Mouse (Mus musculus): ENCODE measurements at regions not wholly inside any gene's neighbourhood (a gene's known extent, or its start where the extent isn't known, plus 50 kb on each side); places are given as distances from the start of the nearest gene placed in this dataset.

- no peak for TF ChIP-seq POLR2A (IDR thresholded peaks at IDR 0.05; ENCODE audit: borderline replicate concordance, extremely low read depth, insufficient read depth, insufficient read length, poor library complexity, severe bottlenecking)
- TF ChIP-seq CTCF (IDR thresholded peaks at IDR 0.05; ENCODE audit: borderline replicate concordance, extremely low read depth, insufficient read depth, insufficient read length): no peak
- no peak for DNase-seq (ENCODE audit: low read depth)
These were observed 86.0 kb upstream of the 1700016C15Rik start for GRCm38 (mm10) chr1:177643662-177644061.

GRCm38 (mm10) chr1:177644214-177644613, 85.4 kb upstream of the 1700016C15Rik start:
- TF ChIP-seq CTCF (IDR thresholded peaks at IDR 0.05; ENCODE audit: borderline replicate concordance, extremely low read depth, insufficient read depth, insufficient read length) (no peak), POLR2A (IDR thresholded peaks at IDR 0.05; ENCODE audit: borderline replicate concordance, extremely low read depth, insufficient read depth, insufficient read length, poor library complexity, severe bottlenecking) (no peak)
- DNase-seq (ENCODE audit: low read depth): no peak

- DNase-seq (ENCODE audit: low read depth): no peak
- TF ChIP-seq POLR2A (IDR thresholded peaks at IDR 0.05; ENCODE audit: borderline replicate concordance, extremely low read depth, insufficient read depth, insufficient read length, poor library complexity, severe bottlenecking): no peak
- no peak for TF ChIP-seq CTCF (IDR thresholded peaks at IDR 0.05; ENCODE audit: borderline replicate concordance, extremely low read depth, insufficient read depth, insufficient read length)
These were observed 84.3 kb upstream of the 1700016C15Rik start for GRCm38 (mm10) chr1:177645327-177645726.

GRCm38 (mm10) chr1:177645897-177646535, 83.6 kb upstream of the 1700016C15Rik start:
- DNase-seq (ENCODE audit: low read depth): no peak
- TF ChIP-seq CTCF (IDR thresholded peaks at IDR 0.05; ENCODE audit: borderline replicate concordance, extremely low read depth, insufficient read depth, insufficient read length) (no peak), POLR2A (IDR thresholded peaks at IDR 0.05; ENCODE audit: borderline replicate concordance, extremely low read depth, insufficient read depth, insufficient read length, poor library complexity, severe bottlenecking) (no peak)

GRCm38 (mm10) chr1:177647876-177648275, 81.7 kb upstream of the 1700016C15Rik start:
- TF ChIP-seq POLR2A (IDR thresholded peaks at IDR 0.05; ENCODE audit: borderline replicate concordance, extremely low read depth, insufficient read depth, insufficient read length, poor library complexity, severe bottlenecking) (no peak), CTCF (IDR thresholded peaks at IDR 0.05; ENCODE audit: borderline replicate concordance, extremely low read depth, insufficient read depth, insufficient read length) (no peak)
- DNase-seq (ENCODE audit: low read depth): no peak

GRCm38 (mm10) chr1:177648974-177649373, 80.6 kb upstream of the 1700016C15Rik start:
- TF ChIP-seq POLR2A (IDR thresholded peaks at IDR 0.05; ENCODE audit: borderline replicate concordance, extremely low read depth, insufficient read depth, insufficient read length, poor library complexity, severe bottlenecking): no peak
- TF ChIP-seq CTCF (IDR thresholded peaks at IDR 0.05; ENCODE audit: borderline replicate concordance, extremely low read depth, insufficient read depth, insufficient read length): no peak
- DNase-seq (ENCODE audit: low read depth): no peak

- TF ChIP-seq CTCF (IDR thresholded peaks at IDR 0.05; ENCODE audit: borderline replicate concordance, extremely low read depth, insufficient read depth, insufficient read length) (no peak), POLR2A (IDR thresholded peaks at IDR 0.05; ENCODE audit: borderline replicate concordance, extremely low read depth, insufficient read depth, insufficient read length, poor library complexity, severe bottlenecking) (no peak)
- DNase-seq (ENCODE audit: low read depth): no peak
These were observed 78.4 kb upstream of the 1700016C15Rik start for GRCm38 (mm10) chr1:177651219-177651618.

GRCm38 (mm10) chr1:177663163-177663562, 66.5 kb upstream of the 1700016C15Rik start:
- TF ChIP-seq CTCF (IDR thresholded peaks at IDR 0.05; ENCODE audit: borderline replicate concordance, extremely low read depth, insufficient read depth, insufficient read length) (no peak), POLR2A (IDR thresholded peaks at IDR 0.05; ENCODE audit: borderline replicate concordance, extremely low read depth, insufficient read depth, insufficient read length, poor library complexity, severe bottlenecking) (no peak)
- DNase-seq (ENCODE audit: low read depth): no peak

GRCm38 (mm10) chr1:177667041-177667791, 62.4 kb upstream of the 1700016C15Rik start:
- no peak for DNase-seq (ENCODE audit: low read depth)
- TF ChIP-seq CTCF (IDR thresholded peaks at IDR 0.05; ENCODE audit: borderline replicate concordance, extremely low read depth, insufficient read depth, insufficient read length): no peak
- TF ChIP-seq POLR2A (IDR thresholded peaks at IDR 0.05; ENCODE audit: borderline replicate concordance, extremely low read depth, insufficient read depth, insufficient read length, poor library complexity, severe bottlenecking): no peak

GRCm38 (mm10) chr1:177670576-177670975, 59.0 kb upstream of the 1700016C15Rik start:
- no peak for DNase-seq (ENCODE audit: low read depth)

GRCm38 (mm10) chr1:177676657-177677056, 53.0 kb upstream of the 1700016C15Rik start:
- TF ChIP-seq POLR2A (IDR thresholded peaks at IDR 0.05; ENCODE audit: borderline replicate concordance, extremely low read depth, insufficient read depth, insufficient read length, poor library complexity, severe bottlenecking) (no peak), CTCF (IDR thresholded peaks at IDR 0.05; ENCODE audit: borderline replicate concordance, extremely low read depth, insufficient read depth, insufficient read length) (no peak)
- DNase-seq (ENCODE audit: low read depth): no peak

More at GRCm38 (mm10) chr1:177670576-177670975, 59.0 kb upstream of the 1700016C15Rik start:
- no peak for TF ChIP-seq POLR2A (IDR thresholded peaks at IDR 0.05; ENCODE audit: borderline replicate concordance, extremely low read depth, insufficient read depth, insufficient read length, poor library complexity, severe bottlenecking)

- DNase-seq (ENCODE audit: low read depth): no peak
- TF ChIP-seq POLR2A (IDR thresholded peaks at IDR 0.05; ENCODE audit: borderline replicate concordance, extremely low read depth, insufficient read depth, insufficient read length, poor library complexity, severe bottlenecking) (no peak), CTCF (IDR thresholded peaks at IDR 0.05; ENCODE audit: borderline replicate concordance, extremely low read depth, insufficient read depth, insufficient read length) (no peak)
These were observed 50.8 kb upstream of the 1700016C15Rik start for GRCm38 (mm10) chr1:177678832-177679231.

Data from brain, embryonic 14.5 days (tissue).